Mouse (Mus musculus) limb, embryonic 15.5 days (tissue): ENCODE results near the gene Ntsr1. TPM values are rescaled to one million over a fixed set of nuclear protein-coding genes. Genes with fewer than 3 reads are reported as not detected.

ENCODE experiments used
- ATAC-seq: fragments of 200-750 bp; cut with Nextera tagmentation; 2 replicates; pipeline ENCODE4 v1.8.0; 2017; ENCODE audit warnings: low read depth, moderate TSS enrichment; ENCODE audit not compliant: insufficient number of reproducible peaks, low FRiP score, low TSS enrichment
- H3K27ac ChIP-seq: fragments of 300-500 bp; sonication (generic); 2 replicates; pipeline ENCODE4 v1.5.1; 2015; ENCODE audit warnings: moderate library complexity, mild to moderate bottlenecking, inconsistent platforms
- H3K27me3 ChIP-seq: fragments of 300-500 bp; sonication (generic); 2 replicates; pipeline ENCODE4 v1.6.1; 2015; ENCODE audit warnings: inconsistent platforms
- H3K36me3 ChIP-seq: fragments of 300-500 bp; sonication (generic); 2 replicates; pipeline ENCODE4 v1.6.1; 2015; ENCODE audit warnings: inconsistent platforms
- H3K4me1 ChIP-seq: fragments of 300-500 bp; sonication (generic); 2 replicates; pipeline ENCODE4 v1.6.1; 2015; ENCODE audit warnings: inconsistent platforms
- H3K4me2 ChIP-seq: fragments of 300-500 bp; sonication (generic); 2 replicates; pipeline ENCODE4 v1.6.1; 2015; ENCODE audit warnings: mild to moderate bottlenecking, inconsistent platforms
- H3K4me3 ChIP-seq: fragments of 300-500 bp; sonication (generic); 2 replicates; pipeline ENCODE4 v1.5.1; 2015; ENCODE audit warnings: mild to moderate bottlenecking, inconsistent platforms
- H3K9ac ChIP-seq: fragments of 300-500 bp; sonication (generic); 2 replicates; pipeline ENCODE4 v1.6.1; 2015; ENCODE audit warnings: inconsistent platforms
- H3K9me3 ChIP-seq: fragments of 300-500 bp; sonication (generic); 2 replicates; pipeline ENCODE4 v1.6.1; 2016; ENCODE audit warnings: inconsistent platforms
- WGBS: fragments of 180-500 bp; shearing (Covaris S2); methylation state at CpG from one replicate; pipeline ENCODE4 v1.1.7; 2015; 5-methylcytosine and 5-hydroxymethylcytosine counted together
- polyA plus RNA-seq: library from polyadenylated mRNA; unstranded; fragments of >200 nt; fragmentation: Nextera tagmentation; extraction: Ambion mirVana; gene quantifications from 2 replicates; pipeline ENCODE4 v1.2.1, GENCODE M21; 2015

Gene Ntsr1
- polyA plus RNA-seq, 1 experiment from 2014 or later: 0.32 TPM

GRCm38 (mm10) chr2:180566240-180566913 lies 66.6 kb downstream of the Ntsr1 start:
- Histone ChIP-seq H3K36me3 (no peaks in the 10 kb centered on the region), H3K27me3 (0 out of 2 replicates have a peak, but pooled peaks cover 3% of the 10 kb centered on the region), H3K4me1 (peaks cover 14% of the 10 kb centered on the region), H3K4me2 (no peak overlapping the region), H3K4me3 (no peak overlapping the region), H3K9ac (no peak overlapping the region), H3K9me3 (no peaks in the 10 kb centered on the region), H3K27ac (no peak overlapping the region)
- ATAC-seq: no peak
- 37% methylated on average over 13 of the region's 13 CpGs for WGBS

GRCm38 (mm10) chr2:180569028-180569643 lies 69.4 kb downstream of the Ntsr1 start:
- Histone ChIP-seq H3K4me3 (no peak overlapping the region), H3K9me3 (no peaks in the 10 kb centered on the region), H3K36me3 (no peaks in the 10 kb centered on the region), H3K4me2 (no peak overlapping the region), H3K9ac (no peak overlapping the region), H3K4me1 (peaks cover 14% of the 10 kb centered on the region), H3K27ac (peak overlapping the region; percentile 48), H3K27me3 (0 out of 2 replicates have a peak, but pooled peaks cover 3% of the 10 kb centered on the region)
- 0 out of 2 replicates have a peak, but pooled peaks have one; percentile 35 for ATAC-seq
- 18% methylated on average over 3 of the region's 3 CpGs for WGBS

GRCm38 (mm10) chr2:180576482-180576881 lies 76.7 kb downstream of the Ntsr1 start:
- Histone ChIP-seq H3K9ac (no peak overlapping the region), H3K9me3 (no peaks in the 10 kb centered on the region), H3K27ac (no peak overlapping the region), H3K36me3 (no peaks in the 10 kb centered on the region), H3K4me2 (no peak overlapping the region), H3K27me3 (0 out of 2 replicates have a peak, but pooled peaks cover 2% of the 10 kb centered on the region), H3K4me3 (no peak overlapping the region), H3K4me1 (0 out of 2 replicates have a peak, but pooled peaks cover 7% of the 10 kb centered on the region)
- WGBS: 67% methylated on average over 4 of the region's 4 CpGs
- no peak for ATAC-seq

- 2% methylated on average over 3 of the region's 3 CpGs for WGBS
- Histone ChIP-seq H3K9ac (no peak overlapping the region), H3K4me1 (peaks cover 20% of the 10 kb centered on the region), H3K4me2 (no peak overlapping the region), H3K36me3 (no peaks in the 10 kb centered on the region), H3K4me3 (no peak overlapping the region), H3K27me3 (0 out of 2 replicates have a peak, but pooled peaks cover 2% of the 10 kb centered on the region), H3K9me3 (no peaks in the 10 kb centered on the region), H3K27ac (no peak overlapping the region)
- no peak for ATAC-seq
These were observed 78.9 kb downstream of the Ntsr1 start for GRCm38 (mm10) chr2:180578686-180579085.

GRCm38 (mm10) chr2:180581002-180581401 lies 81.2 kb downstream of the Ntsr1 start, which contains the start of gene Mrgbp:
TSS of gene Mrgbp (plus strand) at chr2:180581304.
- Histone ChIP-seq H3K9ac (no peak within 1 kb of the TSS), H3K4me1 (peaks cover 30% of the 10 kb centered on the region), H3K27ac (peak within 1 kb of the TSS; percentile 33; the same call in 1 of the 2 replicates), H3K9me3 (no peaks in the 10 kb centered on the region), H3K36me3 (peaks cover 15% of the 10 kb centered on the region), H3K27me3 (0 out of 2 replicates have a peak, but pooled peaks cover 2% of the 10 kb centered on the region), H3K4me3 (no peak within 1 kb of the TSS), H3K4me2 (no peak within 1 kb of the TSS)
- WGBS: 63% methylated on average over 3 of the region's 3 CpGs
- ATAC-seq: no peak

- H3K9ac ChIP-seq: peak overlapping the region; percentile 95
- under 1% methylated on average over 52 of the region's 57 CpGs for WGBS
- peak overlapping the region; percentile 76 for H3K4me2 ChIP-seq
- H3K27ac ChIP-seq: peak overlapping the region; percentile 78
- H3K36me3 ChIP-seq: peaks cover 25% of the 10 kb centered on the region
- H3K9me3 ChIP-seq: no peaks in the 10 kb centered on the region
- H3K27me3 ChIP-seq: 0 out of 2 replicates have a peak, but pooled peaks cover under 1% of the 10 kb centered on the region
- H3K4me3 ChIP-seq: peak overlapping the region; percentile 91
- H3K4me1 ChIP-seq: peaks cover 30% of the 10 kb centered on the region
- ATAC-seq: peak; percentile 70
These were observed 82.8 kb downstream of the Ntsr1 start for GRCm38 (mm10) chr2:180582481-180583153.

GRCm38 (mm10) chr2:180583154-180583507 lies 83.4 kb downstream of the Ntsr1 start:
- Histone ChIP-seq H3K27me3 (no peaks in the 10 kb centered on the region), H3K9ac (peak overlapping the region; percentile 95), H3K4me3 (peak overlapping the region; percentile 91), H3K36me3 (peaks cover 25% of the 10 kb centered on the region), H3K9me3 (no peaks in the 10 kb centered on the region), H3K4me1 (peaks cover 30% of the 10 kb centered on the region), H3K4me2 (peak overlapping the region; percentile 76), H3K27ac (no peak overlapping the region)
- no peak for ATAC-seq
- 34% methylated on average over 5 of the region's 7 CpGs for WGBS

- Histone ChIP-seq H3K4me1 (peaks cover 26% of the 10 kb centered on the region), H3K27me3 (no peaks in the 10 kb centered on the region), H3K27ac (peak overlapping the region; percentile 91), H3K36me3 (peaks cover 58% of the 10 kb centered on the region), H3K4me2 (peak overlapping the region; percentile 68), H3K9ac (peak overlapping the region; percentile 87), H3K9me3 (no peaks in the 10 kb centered on the region), H3K4me3 (peak overlapping the region; percentile 97)
- WGBS: 47% methylated on average over 6 of the region's 6 CpGs
- ATAC-seq: peak; percentile 7; the same call in 1 of the 2 replicates
These were observed 89.0 kb downstream of the Ntsr1 start for GRCm38 (mm10) chr2:180588736-180589122.

- peak within 1 kb of the TSS; percentile 87 for H3K9ac ChIP-seq
- H3K36me3 ChIP-seq: peaks cover 63% of the 10 kb centered on the region
- H3K4me1 ChIP-seq: peaks cover 22% of the 10 kb centered on the region
- H3K4me2 ChIP-seq: peak within 1 kb of the TSS; percentile 68
- H3K27me3 ChIP-seq: no peaks in the 10 kb centered on the region
- peak; percentile 88 for ATAC-seq
- H3K9me3 ChIP-seq: no peaks in the 10 kb centered on the region
- H3K27ac ChIP-seq: peak within 1 kb of the TSS; percentile 91
- WGBS: under 1% methylated on average over 67 of the region's 67 CpGs
- H3K4me3 ChIP-seq: peak within 1 kb of the TSS; percentile 97
These were observed 89.5 kb downstream of the Ntsr1 start, which contains the start of gene Ogfr for GRCm38 (mm10) chr2:180589123-180589831. TSS of gene Ogfr (plus strand) at chr2:180589245.
